Mouse (Mus musculus) heart, adult 2 months (tissue): ENCODE data around the gene Saa3. TPM values are rescaled to one million over a fixed set of nuclear protein-coding genes. Genes with fewer than 3 reads are reported as not detected.

Experiments
- DNase-seq, 2 experiments: peaks; one replicate each; pipeline ENCODE4 v3.0.0; 2021
- H3K27ac ChIP-seq: fragments of 200-600 bp; 2 replicates; pipeline ENCODE4 v1.8.1; 2022
- H3K27me3 ChIP-seq: fragments of 200-500 bp; 2 replicates; pipeline ENCODE4 v1.6.1; 2012; ENCODE audit warnings: mild to moderate bottlenecking, low read length, inconsistent platforms, mixed read lengths; ENCODE audit not compliant: control insufficient read depth, insufficient read depth
- H3K36me3 ChIP-seq: fragments of 200-500 bp; 2 replicates; pipeline ENCODE4 v1.6.1; 2012; ENCODE audit warnings: low read length, inconsistent platforms; ENCODE audit not compliant: control insufficient read depth, insufficient read depth
- H3K4me1 ChIP-seq: fragments of 200-500 bp; 2 replicates; pipeline ENCODE4 v1.6.1; 2011; ENCODE audit warnings: low read length; ENCODE audit not compliant: control insufficient read depth, insufficient read depth
- H3K4me3 ChIP-seq: fragments of 200-600 bp; 2 replicates; pipeline ENCODE4 v1.8.1; 2022
- H3K79me2 ChIP-seq: fragments of 200-500 bp; replicated peaks from 2 replicates; pipeline ENCODE4 v1.6.1; 2012; ENCODE audit warnings: mild to moderate bottlenecking, inconsistent platforms, low read length, moderate library complexity, mixed read lengths; ENCODE audit not compliant: control insufficient read depth, insufficient read depth
- H3K9ac ChIP-seq: fragments of 200-500 bp; 2 replicates; pipeline ENCODE4 v1.6.1; 2012; ENCODE audit warnings: low read depth, mild to moderate bottlenecking, control low read depth, inconsistent platforms, low read length, mixed read lengths
- CTCF ChIP-seq: fragments of 200-600 bp; IDR thresholded peaks from 2 replicates; pipeline ENCODE4 v1.8.1; 2022; ENCODE audit warnings: antibody characterized with exemption, mild to moderate bottlenecking, moderate library complexity
- EP300 ChIP-seq: fragments of 200-500 bp; IDR thresholded peaks from 2 replicates; pipeline ENCODE4 v1.6.1; 2011; ENCODE audit warnings: low read depth, low read length, control low read depth; ENCODE audit not compliant: insufficient read depth
- POLR2A ChIP-seq: fragments of 200-500 bp; IDR thresholded peaks from 2 replicates; pipeline ENCODE4 v1.6.1; 2011; ENCODE audit warnings: mild to moderate bottlenecking, low read depth, low read length, control low read depth; ENCODE audit not compliant: insufficient read depth
- WGBS: fragments of 180-500 bp; shearing (Covaris S2); methylation state at CpG from one replicate; pipeline ENCODE4 v1.1.7; 2018; 5-methylcytosine and 5-hydroxymethylcytosine counted together
- intact Hi-C: fragments of 180-260 bp; cut with DNase I; formaldehyde crosslinking; loops from one replicate; pipeline ENCODE4 v1.15.1; 2025
- polyA plus RNA-seq: library from polyadenylated mRNA; depleted of rRNA; stranded (reverse); fragments of >200 nt; gene quantifications from 2 replicates; pipeline ENCODE4 v1.2.3, GENCODE M21; 2012
- total RNA-seq, 2 experiments: library from RNA; stranded (reverse); gene quantifications; 2 replicates each; pipeline ENCODE4 v1.2.3; 2021

Gene Saa3
- total and polyA plus RNA-seq, 3 experiments = 1.2 to 2.7 (median 1.5) TPM

- no peak overlapping the region for H3K9ac ChIP-seq
- H3K27me3 ChIP-seq = no peaks in the 10 kb centered on the region
- DNase-seq = peak in 1 of 2 experiments; percentile 55
- no peak overlapping the region for H3K27ac ChIP-seq
- H3K4me1 ChIP-seq = no peaks in the 10 kb centered on the region; the same call in 1 of the 2 replicates
- TF ChIP-seq EP300 (0 out of 2 replicates have a peak, but pooled peaks have one; percentile 10), POLR2A (no peak)
- 65% methylated on average over 7 of the region's 7 CpGs for WGBS
- H3K79me2 ChIP-seq = no peaks in the 10 kb centered on the region
- no peaks in the 10 kb centered on the region for H3K36me3 ChIP-seq
- no peak overlapping the region for H3K4me3 ChIP-seq
- intact Hi-C loops = loop anchor here (10.0 kb wide), 2 partner anchors 195 to 325 kb away; partner anchors contain the start of genes Kcnc1 and Tsg101
Observed at GRCm38 (mm10) chr7:46719526-46719925, 4.0 kb upstream of the Saa3 start.

- no peak for TF ChIP-seq EP300
- TF ChIP-seq CTCF = no peak
- no peak for TF ChIP-seq POLR2A
- no peak overlapping the region for H3K9ac ChIP-seq
- DNase-seq = no peak
- intact Hi-C loops = loop anchor here (10.0 kb wide), 2 partner anchors 196 to 324 kb away; partner anchors contain the start of genes Kcnc1 and Tsg101
- WGBS = 78% methylated on average over 7 of the region's 7 CpGs
- no peaks in the 10 kb centered on the region for H3K79me2 ChIP-seq
- H3K4me1 ChIP-seq = no peaks in the 10 kb centered on the region; the same call in 1 of the 2 replicates
- no peaks in the 10 kb centered on the region for H3K36me3 ChIP-seq
- no peak overlapping the region for H3K4me3 ChIP-seq
- H3K27me3 ChIP-seq = no peaks in the 10 kb centered on the region
- no peak overlapping the region for H3K27ac ChIP-seq
Observed at GRCm38 (mm10) chr7:46718591-46719270, 3.2 kb upstream of the Saa3 start.

- 19% methylated on average over 5 of the region's 5 CpGs for WGBS
- H3K79me2 ChIP-seq = no peaks in the 10 kb centered on the region
- no peaks in the 10 kb centered on the region; the same call in 1 of the 2 replicates for H3K4me1 ChIP-seq
- no peaks in the 10 kb centered on the region for H3K36me3 ChIP-seq
- H3K27ac ChIP-seq = no peak overlapping the region
- H3K4me3 ChIP-seq = no peak overlapping the region
- TF ChIP-seq POLR2A = no peak
- no peak for TF ChIP-seq EP300
- no peak for TF ChIP-seq CTCF
- no peaks in the 10 kb centered on the region; the same call in 1 of the 2 replicates for H3K27me3 ChIP-seq
- intact Hi-C loops = loop anchor here (10.0 kb wide), 2 partner anchors 198 to 322 kb away; partner anchors contain the start of genes Kcnc1 and Tsg101
- H3K9ac ChIP-seq = no peak overlapping the region
- DNase-seq = peak; percentile 16 to 32
Observed at GRCm38 (mm10) chr7:46716897-46717296, 1.4 kb upstream of the Saa3 start.

- WGBS = 23% methylated on average over 6 of the region's 6 CpGs
- DNase-seq = peak; percentile 49 to 56
Observed at GRCm38 (mm10) chr7:46714518-46714917, 982 bp downstream of the Saa3 start.

GRCm38 (mm10) chr7:46712250-46712649 is 3.2 kb downstream of the Saa3 start:
- no peaks in the 10 kb centered on the region for H3K36me3 ChIP-seq
- H3K27me3 ChIP-seq = no peaks in the 10 kb centered on the region; the same call in 1 of the 2 replicates
- intact Hi-C loops = loop anchor here (5.0 to 10.0 kb wide), 4 partner anchors 60 to 317 kb away; partner anchors contain the start of genes Kcnc1 and Tsg101
- H3K27ac ChIP-seq = no peak overlapping the region
- 54% methylated on average over 6 of the region's 6 CpGs for WGBS
- DNase-seq = no peak
- no peak for TF ChIP-seq EP300
- TF ChIP-seq CTCF = no peak
- TF ChIP-seq POLR2A = no peak
- H3K79me2 ChIP-seq = no peaks in the 10 kb centered on the region
- H3K4me1 ChIP-seq = no peaks in the 10 kb centered on the region; the same call in 1 of the 2 replicates
- H3K4me3 ChIP-seq = no peak overlapping the region
- H3K9ac ChIP-seq = no peak overlapping the region

More at GRCm38 (mm10) chr7:46714518-46714917, 982 bp downstream of the Saa3 start:
- no peaks in the 10 kb centered on the region; the same call in 1 of the 2 replicates for H3K27me3 ChIP-seq
- H3K9ac ChIP-seq = no peak overlapping the region
- no peaks in the 10 kb centered on the region for H3K36me3 ChIP-seq
- no peak overlapping the region for H3K4me3 ChIP-seq
- 0 out of 2 replicates have a peak, but pooled peaks have one; percentile 16 for TF ChIP-seq EP300
- TF ChIP-seq CTCF = peak; percentile 88
- no peak for TF ChIP-seq POLR2A
- no peak overlapping the region for H3K27ac ChIP-seq
- intact Hi-C loops = loop anchor here (5.0 to 10.0 kb wide), 4 partner anchors 58 to 320 kb away; partner anchors contain the start of genes Kcnc1 and Tsg101
- no peaks in the 10 kb centered on the region; the same call in 1 of the 2 replicates for H3K4me1 ChIP-seq
- no peaks in the 10 kb centered on the region for H3K79me2 ChIP-seq

- intact Hi-C loops = loop anchor here (5.0 to 10.0 kb wide), 4 partner anchors 62 to 316 kb away; partner anchors contain the start of genes Kcnc1 and Tsg101
- Histone ChIP-seq H3K4me1 (no peaks in the 10 kb centered on the region; the same call in 1 of the 2 replicates), H3K4me3 (peak within 1 kb of the TSS; percentile 79), H3K27ac (peak within 1 kb of the TSS; percentile 85), H3K9ac (peak within 1 kb of the TSS; percentile 87), H3K27me3 (no peaks in the 10 kb centered on the region; the same call in 1 of the 2 replicates), H3K36me3 (no peaks in the 10 kb centered on the region), H3K79me2 (no peaks in the 10 kb centered on the region)
- WGBS = under 1% methylated on average over 38 of the region's 38 CpGs
- peak; percentile 87 to 90 for DNase-seq
- TF ChIP-seq EP300 (no peak), CTCF (peak; percentile 75), POLR2A (peak; percentile 72)
Observed at GRCm38 (mm10) chr7:46710390-46710844, 5.1 kb downstream of the Saa3 start, which contains the start of gene Saal1. Gene Saal1 (minus strand): TSS chr7:46710680.
